12 mouse cellular contexts compared by ENCODE assay signal in genomic region chr2:122365244-122365866, GRCm38 (mm10). TPM values are rescaled to one million over a fixed set of nuclear protein-coding genes. Genes with fewer than 3 reads are reported as not detected.
DNase-seq lines count a peak whose midpoint lies in the region; ATAC-seq lines count a peak whose summit lies in the region.
"Had no signal": no experiment of that assay in that cellular context is flagged by ENCODE, and none has a peak within 500 bp of the region (broad histone marks: within the 10 kb centered on the region; RNA-seq: fewer than 3 reads in every experiment).

No protein-coding gene starts in this region.

- peak; percentile 53 for DNase-seq in thymus, postnatal 4 days
- no peak for DNase-seq in thymus, postnatal 0 days (ENCODE audit: low spot score)
- DNase-seq in liver: peak; percentile 38
- no peak for DNase-seq in natural killer cell, adult 2 months (ENCODE audit: low spot score in 2 of 2)
- DNase-seq: adrenal gland, postnatal 25 days had no signal

- H3K9me3 ChIP-seq in forebrain, embryonic 15.5 days: no peaks in the 10 kb centered on the region
- no peaks in the 10 kb centered on the region for H3K9me3 ChIP-seq in forebrain, embryonic 16.5 days (ENCODE audit: control insufficient read depth, low read length)
- H3K9me3 ChIP-seq in forebrain, embryonic 12.5 days: no peaks in the 10 kb centered on the region
- H3K9me3 ChIP-seq: limb, embryonic 15.5 days had no signal

- H3K36me3 ChIP-seq in forebrain, embryonic 15.5 days: peaks cover 6% of the 10 kb centered on the region; the same call in 1 of the 2 replicates
- no peaks in the 10 kb centered on the region for H3K36me3 ChIP-seq in forebrain, embryonic 16.5 days (ENCODE audit: control insufficient read depth, insufficient read depth)
- peaks cover 21% of the 10 kb centered on the region for H3K36me3 ChIP-seq in forebrain, embryonic 12.5 days (replicated peaks)

- WGBS in forebrain, embryonic 15.5 days: 84% methylated on average over 10 of the region's 10 CpGs
- 83% methylated on average over 10 of the region's 10 CpGs for WGBS in forebrain, embryonic 16.5 days
- WGBS in forebrain, embryonic 12.5 days: 86% methylated on average over 10 of the region's 10 CpGs

- no peak for ATAC-seq in forebrain, embryonic 15.5 days (replicated peaks)
- ATAC-seq in forebrain, embryonic 16.5 days: no peak
- ATAC-seq in megakaryocyte-erythroid progenitor cell, adult 5-6 weeks (replicated peaks; ENCODE audit: low FRiP score, low TSS enrichment, poor library complexity, severe bottlenecking): no peak
- ATAC-seq in forebrain, embryonic 12.5 days (ENCODE audit: low FRiP score): no peak

- no peak overlapping the region for H3K4me2 ChIP-seq in forebrain, embryonic 15.5 days (replicated peaks)
- no peak overlapping the region for H3K4me2 ChIP-seq in forebrain, embryonic 16.5 days (ENCODE audit: low read length)
- H3K4me2 ChIP-seq in forebrain, embryonic 12.5 days: no peak overlapping the region
- H3K4me2 ChIP-seq: heart, embryonic 11.5 days; limb, embryonic 15.5 days had no signal

- H3K9ac ChIP-seq in forebrain, embryonic 15.5 days (replicated peaks): no peak overlapping the region
- H3K9ac ChIP-seq in forebrain, embryonic 16.5 days (replicated peaks; ENCODE audit: low read depth, low read length): no peak overlapping the region
- H3K9ac ChIP-seq in forebrain, embryonic 12.5 days: no peak overlapping the region
- H3K9ac ChIP-seq: limb, embryonic 15.5 days had no signal

- no peak overlapping the region for H3K4me3 ChIP-seq in forebrain, embryonic 15.5 days
- H3K4me3 ChIP-seq in forebrain, embryonic 16.5 days (replicated peaks; ENCODE audit: low read length): no peak overlapping the region
- H3K4me3 ChIP-seq in forebrain, embryonic 12.5 days (replicated peaks): no peak overlapping the region
- H3K4me3 ChIP-seq: limb, embryonic 15.5 days had no signal

- peak overlapping the region; percentile 64; the same call in 1 of the 2 replicates for H3K27ac ChIP-seq in forebrain, embryonic 15.5 days (replicated peaks)
- no peak overlapping the region for H3K27ac ChIP-seq in forebrain, embryonic 16.5 days (ENCODE audit: low read length)
- no peak overlapping the region for H3K27ac ChIP-seq in forebrain, embryonic 12.5 days
- H3K27ac ChIP-seq: limb, embryonic 15.5 days had no signal

- peaks cover 36% of the 10 kb centered on the region for H3K4me1 ChIP-seq in forebrain, embryonic 15.5 days
- H3K4me1 ChIP-seq in forebrain, embryonic 16.5 days (replicated peaks; ENCODE audit: control insufficient read depth, insufficient read depth, low read length): peaks cover 36% of the 10 kb centered on the region
- peaks cover 41% of the 10 kb centered on the region for H3K4me1 ChIP-seq in forebrain, embryonic 12.5 days

- H3K27me3 ChIP-seq in forebrain, embryonic 15.5 days: 0 out of 2 replicates have a peak, but pooled peaks cover under 1% of the 10 kb centered on the region
- H3K27me3 ChIP-seq in forebrain, embryonic 16.5 days (replicated peaks; ENCODE audit: control insufficient read depth, insufficient read depth, low read length): no peaks in the 10 kb centered on the region
- H3K27me3 ChIP-seq in forebrain, embryonic 12.5 days: peaks cover 5% of the 10 kb centered on the region
- H3K27me3 ChIP-seq: limb, embryonic 15.5 days had no signal

RNA-seq across cellular contexts. Expression of gene Shf, which starts 3.6 kb away (rescaled TPM):
- 10.3 and 11.0 TPM in 2 replicates for polyA plus RNA-seq in forebrain, embryonic 15.5 days (2015; fragmentation: Nextera tagmentation; extraction: Ambion mirVana)
- 6.6 and 9.5 TPM in 2 replicates for polyA plus RNA-seq in forebrain, embryonic 16.5 days (2015; fragmentation: Nextera tagmentation; extraction: Ambion mirVana)
- polyA plus RNA-seq in thymus, postnatal 0 days (2015; fragmentation: Nextera tagmentation; extraction: Ambion mirVana): 3.4 and 3.9 TPM in 2 replicates
- total RNA-seq in megakaryocyte-erythroid progenitor cell, adult 5-6 weeks (2014; fragmentation: Nextera tagmentation): 5.2 and 8.7 TPM in 2 replicates
- 1.6 and 13.8 TPM in 2 replicates for total RNA-seq in megakaryocyte-erythroid progenitor cell, adult 5-6 weeks (2017)
- polyA plus RNA-seq in forebrain, embryonic 12.5 days (2016; fragmentation: Nextera tagmentation; extraction: Ambion mirVana): 5.1 and 6.8 TPM in 2 replicates

RNA-seq across cellular contexts. Expression of gene Duox1, which starts 49.9 kb away (rescaled TPM):
- 0.04 and 0.06 TPM in 2 replicates for polyA plus RNA-seq in forebrain, embryonic 15.5 days (2015; fragmentation: Nextera tagmentation; extraction: Ambion mirVana)
- polyA plus RNA-seq in forebrain, embryonic 16.5 days (2015; fragmentation: Nextera tagmentation; extraction: Ambion mirVana): 0.10 and 0.11 TPM in 2 replicates
- 0.08 and 0.16 TPM in 2 replicates for polyA plus RNA-seq in thymus, postnatal 0 days (2015; fragmentation: Nextera tagmentation; extraction: Ambion mirVana)
- total RNA-seq in megakaryocyte-erythroid progenitor cell, adult 5-6 weeks (2014; fragmentation: Nextera tagmentation): not detected in 2 replicates
- total RNA-seq in megakaryocyte-erythroid progenitor cell, adult 5-6 weeks (2017): not detected in 2 replicates
- polyA plus RNA-seq in forebrain, embryonic 12.5 days (2016; fragmentation: Nextera tagmentation; extraction: Ambion mirVana): 0.04 and 0.08 TPM in 2 replicates
- total RNA-seq: adrenal gland, postnatal 25 days had no signal
- polyA plus RNA-seq: heart, embryonic 11.5 days had no signal

RNA-seq across cellular contexts. Expression of gene Duoxa1, which starts 51.8 kb away (rescaled TPM):
- not detected in 2 replicates for polyA plus RNA-seq in forebrain, embryonic 15.5 days (2015; fragmentation: Nextera tagmentation; extraction: Ambion mirVana)
- polyA plus RNA-seq in forebrain, embryonic 16.5 days (2015; fragmentation: Nextera tagmentation; extraction: Ambion mirVana): 0.12 TPM in 1 of 2 replicates, not detected in the other
- 2.1 and 2.3 TPM in 2 replicates for polyA plus RNA-seq in thymus, postnatal 0 days (2015; fragmentation: Nextera tagmentation; extraction: Ambion mirVana)
- not detected in 2 replicates for total RNA-seq in megakaryocyte-erythroid progenitor cell, adult 5-6 weeks (2014; fragmentation: Nextera tagmentation)
- not detected in 2 replicates for total RNA-seq in megakaryocyte-erythroid progenitor cell, adult 5-6 weeks (2017)
- polyA plus RNA-seq in forebrain, embryonic 12.5 days (2016; fragmentation: Nextera tagmentation; extraction: Ambion mirVana): 0.17 TPM in 1 of 2 replicates, not detected in the other
- total RNA-seq: adrenal gland, postnatal 25 days had no signal
- polyA plus RNA-seq: heart, embryonic 11.5 days; neural tube, embryonic 14.5 days had no signal

Comparison
In these comparisons a context has a peak if more than half of its experiments do, and no peak if none do; other contexts are left out.
1. DNase-seq: peak in thymus, postnatal 4 days (single experiment) and liver (single experiment); none in thymus, postnatal 0 days (single experiment) and natural killer cell, adult 2 months (0 of 2).